Mouse (Mus musculus): ENCODE data around the gene Hdlbp.

DNA sequence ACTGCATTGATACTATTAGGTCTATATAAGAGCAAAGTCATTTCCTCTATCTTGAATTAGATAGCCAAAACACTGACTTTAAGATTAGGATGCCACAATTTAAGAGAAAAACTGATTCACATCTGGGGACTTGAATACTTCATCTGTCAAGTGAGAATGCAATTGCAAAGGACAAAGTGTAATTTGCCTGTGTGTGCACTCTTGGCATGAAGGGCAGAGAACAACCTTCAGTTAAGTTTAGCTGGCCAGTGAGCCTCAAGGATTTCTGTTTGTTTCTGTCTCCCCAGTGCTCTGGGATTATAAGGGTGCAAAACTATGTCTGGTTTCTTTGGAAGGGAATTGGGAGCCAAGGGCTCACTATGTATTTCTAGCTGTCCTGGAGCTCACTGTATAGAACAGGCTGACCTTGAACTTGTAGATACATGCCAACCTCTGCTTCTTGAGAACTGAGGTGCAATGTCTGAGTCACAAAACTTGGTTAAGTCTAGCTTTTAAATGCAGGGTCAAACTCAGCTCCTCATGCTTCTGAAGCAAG, 24.8 kb downstream of the Hdlbp start:
- TF ChIP-seq E2F4 (IDR thresholded peaks at IDR 0.05; ENCODE audit: insufficient read depth) (no peak), POLR2A (IDR thresholded peaks at IDR 0.05; ENCODE audit: insufficient read length, low read depth) (no peak), REST (IDR thresholded peaks at IDR 0.05; ENCODE audit: insufficient read depth, insufficient read length) (no peak), CEBPB (IDR thresholded peaks at IDR 0.05; ENCODE audit: insufficient read depth, poor library complexity, severe bottlenecking) (no peak)
